Mouse (Mus musculus) intestine, postnatal 0 days (tissue): ENCODE results near the gene Tpgs1. TPM values are rescaled to one million over a fixed set of nuclear protein-coding genes. Genes with fewer than 3 reads are reported as not detected.

Experiments used
- ATAC-seq: fragments of 200-750 bp; cut with Nextera tagmentation; 2 replicates; pipeline ENCODE4 v1.8.0; 2017; ENCODE audit warnings: mild to moderate bottlenecking, moderate TSS enrichment, moderate library complexity
- H3K27ac ChIP-seq: fragments of 300-500 bp; sonication (generic); 2 replicates; pipeline ENCODE4 v1.5.1; 2014; ENCODE audit warnings: mild to moderate bottlenecking, low read depth, low read length, moderate library complexity
- H3K27me3 ChIP-seq: fragments of 300-500 bp; sonication (generic); replicated peaks from 2 replicates; pipeline ENCODE4 v1.6.1; 2014; ENCODE audit warnings: low read length, mixed read lengths; ENCODE audit not compliant: control insufficient read depth, insufficient read depth
- H3K36me3 ChIP-seq: fragments of 300-500 bp; sonication (generic); 2 replicates; pipeline ENCODE4 v1.6.1; 2014; ENCODE audit warnings: mild to moderate bottlenecking, moderate library complexity; ENCODE audit not compliant: control insufficient read depth, insufficient read depth
- H3K4me1 ChIP-seq: fragments of 300-500 bp; sonication (generic); replicated peaks from 2 replicates; pipeline ENCODE4 v1.6.1; 2014; ENCODE audit warnings: antibody characterized with exemption, low read length, mixed read lengths; ENCODE audit not compliant: control insufficient read depth, insufficient read depth
- H3K4me2 ChIP-seq: fragments of 300-500 bp; sonication (generic); replicated peaks from 2 replicates; pipeline ENCODE4 v1.6.1; 2014; ENCODE audit warnings: low read depth, mild to moderate bottlenecking, moderate library complexity
- H3K4me3 ChIP-seq: fragments of 300-500 bp; sonication (generic); 2 replicates; pipeline ENCODE4 v1.5.1; 2014; ENCODE audit warnings: low read depth, low read length
- H3K9ac ChIP-seq: fragments of 300-500 bp; sonication (generic); 2 replicates; pipeline ENCODE4 v1.6.1; 2014; ENCODE audit warnings: mild to moderate bottlenecking, low read depth, low read length
- H3K9me3 ChIP-seq: fragments of 300-500 bp; sonication (generic); 2 replicates; pipeline ENCODE4 v1.6.1; 2016; ENCODE audit warnings: mixed run types; ENCODE audit not compliant: control insufficient read depth
- CTCF ChIP-seq: sonication (generic); IDR thresholded peaks from 2 replicates; pipeline ENCODE4 v1.5.1; 2016; ENCODE audit warnings: low read depth, mild to moderate bottlenecking, control low read depth, antibody characterized with exemption, moderate library complexity
- WGBS: fragments of 180-500 bp; shearing (Covaris S2); extraction: QIAGEN DNeasy Blood & Tissue Kit; methylation state at CpG from one replicate; pipeline ENCODE4 v1.1.7; 2014; 5-methylcytosine and 5-hydroxymethylcytosine counted together
- polyA plus RNA-seq: library from polyadenylated mRNA; unstranded; fragments of >200 nt; fragmentation: Nextera tagmentation; extraction: Ambion mirVana; gene quantifications from 2 replicates; pipeline ENCODE4 v1.2.1, GENCODE M21; 2015

The Tpgs1 gene
- polyA plus RNA-seq, 1 experiment from 2014 or later = 47.6 TPM

GRCm38 (mm10) chr10:79686219-79686618, 17.1 kb downstream of the Tpgs1 start:
- WGBS = 87% methylated on average over 2 of the region's 2 CpGs
- peaks cover 50% of the 10 kb centered on the region for H3K36me3 ChIP-seq
- H3K4me1 ChIP-seq = no peaks in the 10 kb centered on the region; the same call in 1 of the 2 replicates

GRCm38 (mm10) chr10:79686691-79687090, 17.5 kb downstream of the Tpgs1 start:
- no peaks in the 10 kb centered on the region; the same call in 1 of the 2 replicates for H3K4me1 ChIP-seq
- no peak overlapping the region for H3K4me3 ChIP-seq
- TF ChIP-seq CTCF = no peak
- no peak overlapping the region for H3K4me2 ChIP-seq
- no peaks in the 10 kb centered on the region for H3K9me3 ChIP-seq
- H3K9ac ChIP-seq = no peak overlapping the region
- no peak overlapping the region for H3K27ac ChIP-seq
- H3K27me3 ChIP-seq = no peaks in the 10 kb centered on the region
- peaks cover 50% of the 10 kb centered on the region for H3K36me3 ChIP-seq
- no peak for ATAC-seq
- 100% methylated on average over 1 of the region's 1 CpGs for WGBS

More at GRCm38 (mm10) chr10:79686219-79686618, 17.1 kb downstream of the Tpgs1 start:
- no peak for TF ChIP-seq CTCF
- no peak overlapping the region for H3K4me3 ChIP-seq
- H3K9ac ChIP-seq = no peak overlapping the region
- H3K27me3 ChIP-seq = no peaks in the 10 kb centered on the region
- no peak overlapping the region for H3K27ac ChIP-seq
- no peaks in the 10 kb centered on the region for H3K9me3 ChIP-seq
- H3K4me2 ChIP-seq = no peak overlapping the region
- ATAC-seq = no peak

GRCm38 (mm10) chr10:79687513-79687912, 18.3 kb downstream of the Tpgs1 start:
- H3K36me3 ChIP-seq = peaks cover 50% of the 10 kb centered on the region
- H3K9ac ChIP-seq = no peak overlapping the region
- no peaks in the 10 kb centered on the region for H3K9me3 ChIP-seq
- no peaks in the 10 kb centered on the region for H3K27me3 ChIP-seq
- no peak overlapping the region for H3K4me2 ChIP-seq
- H3K4me1 ChIP-seq = no peaks in the 10 kb centered on the region; the same call in 1 of the 2 replicates
- TF ChIP-seq CTCF = no peak
- H3K4me3 ChIP-seq = no peak overlapping the region
- H3K27ac ChIP-seq = no peak overlapping the region
- 90% methylated on average over 6 of the region's 6 CpGs for WGBS
- no peak for ATAC-seq

DNA sequence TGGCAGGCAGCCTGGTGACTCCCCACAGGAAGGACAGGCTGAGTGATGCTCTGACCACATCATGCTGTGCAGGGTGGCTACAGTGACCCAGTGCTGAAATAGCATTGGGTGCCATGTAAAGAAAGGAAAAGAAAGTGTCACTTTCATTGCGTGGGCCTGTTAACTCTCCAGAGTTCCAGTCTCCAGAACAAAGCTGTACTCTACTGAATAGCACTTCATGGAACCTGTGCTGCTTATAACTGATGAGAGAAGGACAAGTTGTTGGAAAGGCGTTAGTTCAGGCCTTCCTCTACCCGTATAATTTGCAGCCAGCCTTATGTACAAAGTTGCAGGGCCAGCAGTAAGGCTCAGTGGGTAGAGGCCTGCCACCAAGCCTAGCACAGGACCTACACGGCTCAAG, 19.6 kb downstream of the Tpgs1 start, which contains the start of gene Gzmm:
Gzmm (plus strand) TSS at position 301 of the 400 bp plus-strand sequence.
- H3K27ac ChIP-seq = no peak within 1 kb of the TSS
- no peak within 1 kb of the TSS for H3K4me3 ChIP-seq
- H3K36me3 ChIP-seq = peaks cover 50% of the 10 kb centered on the region
- no peaks in the 10 kb centered on the region for H3K9me3 ChIP-seq
- TF ChIP-seq CTCF = no peak
- H3K4me1 ChIP-seq = no peaks in the 10 kb centered on the region
- 70% methylated on average over 4 of the region's 4 CpGs for WGBS
- no peak within 1 kb of the TSS for H3K4me2 ChIP-seq
- no peak for ATAC-seq
- no peak within 1 kb of the TSS for H3K9ac ChIP-seq
- H3K27me3 ChIP-seq = no peaks in the 10 kb centered on the region

DNA sequence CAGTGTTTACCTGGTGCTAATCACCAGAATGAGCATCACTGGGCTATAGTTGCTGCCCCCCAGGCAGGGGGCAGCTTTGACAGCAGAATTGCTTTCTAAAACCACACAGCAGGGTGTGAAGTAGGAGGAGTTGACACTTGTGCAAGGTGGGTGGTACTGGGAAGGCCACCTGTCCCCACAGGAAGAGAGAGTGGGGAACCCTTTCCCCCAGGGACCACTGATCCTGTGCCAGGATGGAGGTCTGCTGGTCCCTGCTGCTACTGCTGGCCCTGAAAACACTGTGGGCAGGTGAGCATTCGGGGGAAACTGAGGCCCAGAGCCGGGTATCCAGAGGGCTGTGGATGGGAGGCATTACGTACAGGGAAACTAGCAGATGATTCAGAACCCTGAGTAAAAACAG, 20.0 kb downstream of the Tpgs1 start:
- Histone ChIP-seq H3K36me3 (peaks cover 50% of the 10 kb centered on the region), H3K4me1 (no peaks in the 10 kb centered on the region), H3K27me3 (no peaks in the 10 kb centered on the region), H3K27ac (no peak overlapping the region), H3K4me3 (no peak overlapping the region), H3K9ac (no peak overlapping the region), H3K4me2 (no peak overlapping the region), H3K9me3 (no peaks in the 10 kb centered on the region)
- WGBS = 92% methylated on average over 3 of the region's 3 CpGs
- TF ChIP-seq CTCF = no peak
- no peak for ATAC-seq

DNA sequence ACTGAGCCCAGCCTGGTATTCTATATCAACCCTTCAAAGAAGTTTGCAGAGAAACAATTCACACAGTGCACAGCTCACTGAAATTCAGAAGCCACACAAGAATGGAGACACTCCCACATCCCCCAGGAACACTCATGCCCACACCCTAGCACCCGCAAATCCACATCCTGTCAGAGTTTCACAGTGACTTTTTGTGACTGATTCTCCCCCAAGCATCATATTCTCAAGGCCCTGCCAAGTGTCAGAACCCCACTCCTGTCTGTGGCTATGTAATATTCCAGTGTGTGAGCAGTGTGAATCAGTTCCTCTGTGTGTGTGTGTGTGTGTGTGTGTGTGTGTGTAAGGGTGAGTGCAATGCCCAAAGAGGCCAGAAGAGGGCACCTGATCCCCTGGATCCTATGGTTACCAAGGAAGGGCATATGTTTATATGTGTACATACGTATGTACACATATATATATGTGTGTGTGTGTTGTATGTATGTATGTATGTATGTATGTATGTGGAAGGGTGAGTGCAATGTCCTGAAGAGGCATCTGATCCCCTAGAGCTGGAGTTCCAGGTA, 22.9 kb downstream of the Tpgs1 start:
- Histone ChIP-seq H3K27ac (no peak overlapping the region), H3K36me3 (peaks cover 21% of the 10 kb centered on the region), H3K9me3 (no peaks in the 10 kb centered on the region), H3K9ac (no peak overlapping the region), H3K4me3 (no peak overlapping the region), H3K27me3 (no peaks in the 10 kb centered on the region), H3K4me2 (no peak overlapping the region), H3K4me1 (peaks cover 8% of the 10 kb centered on the region)
- ATAC-seq = no peak
- TF ChIP-seq CTCF = peak; percentile 48
- 96% methylated on average over 2 of the region's 2 CpGs for WGBS
